Mouse (Mus musculus): Measurements from ENCODE around the gene Slc5a2. TPM values are rescaled to one million over a fixed set of nuclear protein-coding genes. Genes with fewer than 3 reads are reported as not detected.

Slc5a2 gene
- polyA plus RNA-seq, 1 experiment from 2014 or later = 0.19 TPM

- no peak overlapping the region for H3K27ac ChIP-seq
- no peak overlapping the region for H3K9ac ChIP-seq
- WGBS = 55% methylated on average over 2 of the region's 2 CpGs
- peaks cover 32% of the 10 kb centered on the region for H3K4me1 ChIP-seq
- no peak overlapping the region for H3K4me3 ChIP-seq
- H3K9me3 ChIP-seq = no peaks in the 10 kb centered on the region
- 0 out of 2 replicates have a peak, but pooled peaks cover 3% of the 10 kb centered on the region for H3K27me3 ChIP-seq
- H3K4me2 ChIP-seq = no peak overlapping the region
- peaks cover 26% of the 10 kb centered on the region for H3K36me3 ChIP-seq
- ATAC-seq (ENCODE audit: borderline replicate concordance, extremely low read depth, low FRiP score, low TSS enrichment) = no peak
These were observed 10.5 kb upstream of the Slc5a2 start for GRCm38 (mm10) chr7:128254978-128255377.

GRCm38 (mm10) chr7:128255757-128256156 is 9.7 kb upstream of the Slc5a2 start:
- H3K4me3 ChIP-seq = no peak overlapping the region
- H3K9ac ChIP-seq = no peak overlapping the region
- peaks cover 22% of the 10 kb centered on the region for H3K36me3 ChIP-seq
- WGBS = 86% methylated on average over 5 of the region's 5 CpGs
- H3K27ac ChIP-seq = no peak overlapping the region
- no peaks in the 10 kb centered on the region for H3K9me3 ChIP-seq
- H3K4me1 ChIP-seq = peaks cover 31% of the 10 kb centered on the region
- no peak for ATAC-seq (ENCODE audit: borderline replicate concordance, extremely low read depth, low FRiP score, low TSS enrichment)
- H3K27me3 ChIP-seq = 0 out of 2 replicates have a peak, but pooled peaks cover 3% of the 10 kb centered on the region
- H3K4me2 ChIP-seq = no peak overlapping the region

- no peak for ATAC-seq (ENCODE audit: borderline replicate concordance, extremely low read depth, low FRiP score, low TSS enrichment)
- H3K9ac ChIP-seq = no peak overlapping the region
- 0 out of 2 replicates have a peak, but pooled peaks cover 3% of the 10 kb centered on the region for H3K27me3 ChIP-seq
- H3K36me3 ChIP-seq = peaks cover 16% of the 10 kb centered on the region
- H3K4me2 ChIP-seq = no peak overlapping the region
- WGBS = 14% methylated on average over 5 of the region's 5 CpGs
- H3K4me1 ChIP-seq = peaks cover 26% of the 10 kb centered on the region
- H3K27ac ChIP-seq = no peak overlapping the region
- H3K4me3 ChIP-seq = no peak overlapping the region
- H3K9me3 ChIP-seq = no peaks in the 10 kb centered on the region
These were observed 8.6 kb upstream of the Slc5a2 start for GRCm38 (mm10) chr7:128256783-128257334.

- Histone ChIP-seq H3K4me2 (no peak overlapping the region), H3K4me1 (no peaks in the 10 kb centered on the region), H3K27me3 (no peaks in the 10 kb centered on the region), H3K36me3 (0 out of 2 replicates have a peak, but pooled peaks cover 3% of the 10 kb centered on the region), H3K9me3 (no peaks in the 10 kb centered on the region), H3K4me3 (no peak overlapping the region), H3K27ac (no peak overlapping the region), H3K9ac (no peak overlapping the region)
- WGBS = 62% methylated on average over 5 of the region's 5 CpGs
- no peak for ATAC-seq (ENCODE audit: borderline replicate concordance, extremely low read depth, low FRiP score, low TSS enrichment)
These were observed 599 bp downstream of the Slc5a2 start for GRCm38 (mm10) chr7:128266056-128266455.

GRCm38 (mm10) chr7:128267391-128267790 is 1.9 kb downstream of the Slc5a2 start:
- Histone ChIP-seq H3K9me3 (no peaks in the 10 kb centered on the region), H3K36me3 (peaks cover 14% of the 10 kb centered on the region), H3K9ac (no peak overlapping the region), H3K4me3 (no peak overlapping the region), H3K27ac (no peak overlapping the region), H3K4me2 (no peak overlapping the region), H3K27me3 (no peaks in the 10 kb centered on the region), H3K4me1 (no peaks in the 10 kb centered on the region)
- 57% methylated on average over 13 of the region's 13 CpGs for WGBS
- ATAC-seq (ENCODE audit: borderline replicate concordance, extremely low read depth, low FRiP score, low TSS enrichment) = no peak

GRCm38 (mm10) chr7:128267813-128268212 is 2.4 kb downstream of the Slc5a2 start:
- H3K4me3 ChIP-seq = no peak overlapping the region
- no peak for ATAC-seq (ENCODE audit: borderline replicate concordance, extremely low read depth, low FRiP score, low TSS enrichment)
- no peaks in the 10 kb centered on the region for H3K4me1 ChIP-seq
- no peak overlapping the region for H3K9ac ChIP-seq
- H3K27ac ChIP-seq = no peak overlapping the region
- peaks cover 17% of the 10 kb centered on the region for H3K36me3 ChIP-seq
- H3K4me2 ChIP-seq = no peak overlapping the region
- 82% methylated on average over 7 of the region's 7 CpGs for WGBS
- H3K9me3 ChIP-seq = no peaks in the 10 kb centered on the region
- no peaks in the 10 kb centered on the region for H3K27me3 ChIP-seq

- H3K4me3 ChIP-seq = no peak overlapping the region
- no peaks in the 10 kb centered on the region for H3K4me1 ChIP-seq
- H3K9ac ChIP-seq = no peak overlapping the region
- no peak overlapping the region for H3K27ac ChIP-seq
- WGBS = 42% methylated on average over 13 of the region's 13 CpGs
- ATAC-seq (ENCODE audit: borderline replicate concordance, extremely low read depth, low FRiP score, low TSS enrichment) = peak; percentile 54; the same call in 1 of the 2 replicates
- no peak overlapping the region for H3K4me2 ChIP-seq
- no peaks in the 10 kb centered on the region for H3K27me3 ChIP-seq
- H3K36me3 ChIP-seq = peaks cover 42% of the 10 kb centered on the region
- no peaks in the 10 kb centered on the region for H3K9me3 ChIP-seq
These were observed 5.0 kb downstream of the Slc5a2 start for GRCm38 (mm10) chr7:128270431-128270850.

- no peaks in the 10 kb centered on the region for H3K27me3 ChIP-seq
- H3K4me2 ChIP-seq = no peak overlapping the region
- peaks cover 52% of the 10 kb centered on the region for H3K36me3 ChIP-seq
- WGBS = 93% methylated on average over 9 of the region's 9 CpGs
- no peak overlapping the region for H3K27ac ChIP-seq
- H3K9me3 ChIP-seq = no peaks in the 10 kb centered on the region
- no peak overlapping the region for H3K9ac ChIP-seq
- no peak overlapping the region for H3K4me3 ChIP-seq
- ATAC-seq (ENCODE audit: borderline replicate concordance, extremely low read depth, low FRiP score, low TSS enrichment) = no peak
- H3K4me1 ChIP-seq = no peaks in the 10 kb centered on the region
These were observed 6.0 kb downstream of the Slc5a2 start for GRCm38 (mm10) chr7:128271496-128271895.

GRCm38 (mm10) chr7:128276051-128276450 is 10.6 kb downstream of the Slc5a2 start:
- Histone ChIP-seq H3K4me2 (no peak overlapping the region), H3K36me3 (peaks cover 84% of the 10 kb centered on the region), H3K4me1 (no peaks in the 10 kb centered on the region), H3K9ac (no peak overlapping the region), H3K4me3 (no peak overlapping the region), H3K9me3 (no peaks in the 10 kb centered on the region), H3K27me3 (no peaks in the 10 kb centered on the region), H3K27ac (no peak overlapping the region)
- WGBS = 89% methylated on average over 6 of the region's 6 CpGs
- no peak for ATAC-seq (ENCODE audit: borderline replicate concordance, extremely low read depth, low FRiP score, low TSS enrichment)

- no peak for ATAC-seq (ENCODE audit: borderline replicate concordance, extremely low read depth, low FRiP score, low TSS enrichment)
- H3K4me1 ChIP-seq = peaks cover 8% of the 10 kb centered on the region
- H3K27ac ChIP-seq = no peak overlapping the region
- WGBS = 92% methylated on average over 4 of the region's 4 CpGs
- peaks cover 51% of the 10 kb centered on the region for H3K36me3 ChIP-seq
- H3K4me2 ChIP-seq = no peak overlapping the region
- H3K27me3 ChIP-seq = no peaks in the 10 kb centered on the region
- H3K4me3 ChIP-seq = no peak overlapping the region
- no peak overlapping the region for H3K9ac ChIP-seq
- no peaks in the 10 kb centered on the region for H3K9me3 ChIP-seq
These were observed 14.3 kb downstream of the Slc5a2 start for GRCm38 (mm10) chr7:128279750-128280149.

- Histone ChIP-seq H3K4me3 (no peak overlapping the region), H3K4me1 (peaks cover 8% of the 10 kb centered on the region), H3K9me3 (no peaks in the 10 kb centered on the region), H3K27ac (no peak overlapping the region), H3K36me3 (peaks cover 42% of the 10 kb centered on the region), H3K4me2 (no peak overlapping the region), H3K27me3 (no peaks in the 10 kb centered on the region), H3K9ac (no peak overlapping the region)
- WGBS = 83% methylated on average over 11 of the region's 11 CpGs
- no peak for ATAC-seq (ENCODE audit: borderline replicate concordance, extremely low read depth, low FRiP score, low TSS enrichment)
These were observed 16.3 kb downstream of the Slc5a2 start for GRCm38 (mm10) chr7:128281765-128282164.

GRCm38 (mm10) chr7:128282532-128283244 is 17.2 kb downstream of the Slc5a2 start:
- H3K4me2 ChIP-seq = no peak overlapping the region
- ATAC-seq (ENCODE audit: borderline replicate concordance, extremely low read depth, low FRiP score, low TSS enrichment) = peak; percentile 67
- H3K9me3 ChIP-seq = no peaks in the 10 kb centered on the region
- no peaks in the 10 kb centered on the region for H3K27me3 ChIP-seq
- WGBS = 27% methylated on average over 7 of the region's 7 CpGs
- H3K36me3 ChIP-seq = peaks cover 42% of the 10 kb centered on the region
- peak overlapping the region; percentile 86 for H3K27ac ChIP-seq
- H3K9ac ChIP-seq = no peak overlapping the region
- no peak overlapping the region for H3K4me3 ChIP-seq
- H3K4me1 ChIP-seq = peaks cover 8% of the 10 kb centered on the region
